Mouse (Mus musculus) cerebral cortex, adult 2 months (tissue): ENCODE results near the gene Tut7.

Source experiments
- WGBS: fragments of 180-500 bp; shearing (Covaris S2); methylation state at CpG from one replicate; pipeline ENCODE4 v1.1.7; 2018; 5-methylcytosine and 5-hydroxymethylcytosine counted together

Gene Tut7

DNA sequence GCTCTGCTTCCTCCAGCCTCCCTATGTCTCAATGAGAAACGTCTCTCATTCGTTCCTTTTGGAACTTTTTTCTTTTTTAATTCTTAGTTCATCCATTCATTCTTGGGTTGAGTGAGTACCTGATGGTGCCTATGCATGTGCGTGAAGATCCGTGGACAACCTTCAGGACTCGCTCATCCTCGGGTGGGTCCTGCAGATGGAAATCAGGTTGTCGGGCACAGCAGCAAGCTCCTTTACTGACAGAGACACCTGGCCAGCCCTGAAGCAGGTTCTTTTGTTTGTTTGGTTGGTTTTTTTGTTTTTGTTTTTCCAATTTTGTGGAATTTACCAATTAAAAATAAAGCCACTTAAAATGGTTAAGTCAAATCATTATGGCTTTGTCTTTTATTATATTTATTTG, 9.9 kb upstream of the Tut7 start:
- WGBS, result 85% methylated on average over 7 of the region's 7 CpGs

DNA sequence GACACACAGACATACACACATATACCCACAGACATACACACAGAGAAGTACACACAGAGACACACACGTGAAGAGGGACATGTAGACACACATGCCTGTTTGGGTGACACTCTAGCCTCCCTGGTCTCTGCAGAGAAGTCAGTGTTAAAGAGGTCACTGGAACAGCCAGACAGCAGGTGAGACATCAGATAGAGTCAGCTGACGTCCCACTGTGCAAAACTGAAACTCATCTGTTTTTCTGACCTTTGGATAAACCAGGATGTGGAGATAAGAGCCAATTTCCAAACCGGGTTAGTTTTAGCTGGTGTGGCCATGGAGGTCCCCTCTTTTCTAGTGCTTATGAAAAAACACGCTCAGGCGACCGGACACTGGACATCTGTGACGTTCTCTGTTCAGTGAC, 9.5 kb upstream of the Tut7 start:
- WGBS, result 75% methylated on average over 7 of the region's 7 CpGs

DNA sequence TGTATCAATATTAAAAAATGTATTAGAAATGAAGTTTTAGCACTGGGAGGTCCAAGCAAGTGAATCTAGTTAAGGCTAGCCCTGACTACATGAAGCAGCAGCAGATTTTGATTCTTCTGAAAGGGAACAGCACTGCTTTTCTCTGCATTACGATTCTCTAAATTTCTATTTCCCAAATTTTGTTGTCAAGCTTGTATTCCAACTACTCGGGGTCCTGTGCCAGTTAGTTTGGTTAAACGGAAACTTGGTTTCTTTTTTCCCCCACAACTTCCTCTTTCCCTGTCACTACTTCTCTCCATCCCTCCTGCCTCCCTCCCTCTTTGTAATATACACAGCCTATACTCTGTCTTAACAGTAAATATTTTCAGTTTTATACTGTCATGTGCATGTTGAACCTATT, 2.1 kb downstream of the Tut7 start:
- WGBS, result 34% methylated on average over 3 of the region's 3 CpGs

DNA sequence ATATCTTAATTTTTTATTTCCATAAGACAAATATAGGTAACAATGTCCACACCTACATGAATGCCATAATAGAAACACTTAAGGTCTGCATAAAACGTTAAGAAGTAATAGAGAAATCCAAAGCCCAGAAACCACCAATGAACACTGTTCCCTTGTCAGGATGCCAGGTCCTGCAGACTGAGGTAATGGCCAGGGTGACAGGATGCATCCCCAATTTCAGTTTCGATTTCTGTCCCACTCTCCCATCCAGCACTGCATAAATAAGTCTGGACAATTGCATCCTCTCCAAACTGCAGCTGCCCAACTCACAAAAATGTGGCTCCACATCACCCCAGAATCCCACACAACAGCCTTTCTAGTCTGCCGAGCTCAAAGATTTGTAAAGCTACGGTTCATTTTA, 2.8 kb downstream of the Tut7 start:
- 14% methylated on average over 4 of the region's 4 CpGs for WGBS

DNA sequence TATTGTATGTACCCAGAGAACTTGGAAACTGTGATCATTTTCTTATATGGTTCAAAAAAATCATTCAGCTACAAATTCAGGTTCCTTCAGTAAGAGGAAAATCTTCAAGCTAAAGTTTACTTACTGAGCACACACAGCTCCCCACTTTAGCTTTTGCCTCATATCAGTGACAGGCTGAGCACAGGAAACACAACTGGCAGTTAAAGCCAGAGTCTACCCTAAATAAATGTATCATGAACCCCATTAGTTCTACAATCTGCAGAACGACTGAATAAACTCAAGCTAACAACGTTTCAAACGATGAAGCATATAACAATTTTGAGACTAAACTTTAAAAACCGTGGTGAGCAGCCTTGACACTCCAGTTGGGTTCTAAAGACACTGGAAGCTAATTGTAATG, 5.6 kb downstream of the Tut7 start:
- 80% methylated on average over 4 of the region's 4 CpGs for WGBS

DNA sequence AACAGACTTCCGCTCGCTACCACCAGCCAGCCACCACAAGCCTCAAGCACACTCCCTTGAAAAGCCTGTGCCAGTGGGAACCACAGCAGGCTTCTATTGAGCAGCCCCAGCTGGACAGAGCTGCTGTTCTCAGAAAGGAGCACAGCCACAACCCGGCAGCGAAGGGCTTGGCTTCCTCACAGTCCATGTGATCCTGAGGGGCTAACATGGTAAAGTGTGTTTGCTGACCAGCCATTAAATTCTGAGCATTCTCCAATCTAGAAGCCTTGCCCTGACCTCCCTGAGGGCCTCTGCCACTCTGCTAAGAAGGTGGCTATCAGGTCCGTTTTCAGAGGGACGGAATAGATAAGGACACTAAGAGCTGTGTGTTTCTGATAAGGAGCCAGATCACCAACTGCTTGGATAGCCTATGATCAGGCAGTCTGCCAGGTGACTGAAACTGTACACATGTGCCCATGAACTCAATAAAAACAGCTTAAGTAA, 8.8 kb downstream of the Tut7 start:
- WGBS, result 73% methylated on average over 6 of the region's 6 CpGs

DNA sequence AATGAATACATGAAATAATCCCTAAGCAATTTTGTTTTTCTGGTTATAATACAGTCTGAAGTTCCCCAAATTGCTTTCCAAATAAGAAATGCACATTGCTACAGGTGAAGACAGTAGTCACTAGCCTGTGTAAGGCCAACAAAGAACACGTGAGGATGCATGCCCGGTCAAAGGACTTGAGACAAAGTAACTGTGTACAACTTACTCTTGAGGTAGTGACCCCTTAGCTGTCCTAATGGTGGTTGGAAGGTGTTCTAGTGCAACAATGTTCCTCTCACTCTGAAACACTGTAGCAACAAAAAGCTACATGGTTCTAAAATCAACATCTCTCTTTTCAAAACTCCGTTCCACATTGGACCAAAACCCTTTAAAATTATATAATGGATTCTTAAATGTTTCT, 11.4 kb downstream of the Tut7 start:
- 92% methylated on average over 3 of the region's 3 CpGs for WGBS

DNA sequence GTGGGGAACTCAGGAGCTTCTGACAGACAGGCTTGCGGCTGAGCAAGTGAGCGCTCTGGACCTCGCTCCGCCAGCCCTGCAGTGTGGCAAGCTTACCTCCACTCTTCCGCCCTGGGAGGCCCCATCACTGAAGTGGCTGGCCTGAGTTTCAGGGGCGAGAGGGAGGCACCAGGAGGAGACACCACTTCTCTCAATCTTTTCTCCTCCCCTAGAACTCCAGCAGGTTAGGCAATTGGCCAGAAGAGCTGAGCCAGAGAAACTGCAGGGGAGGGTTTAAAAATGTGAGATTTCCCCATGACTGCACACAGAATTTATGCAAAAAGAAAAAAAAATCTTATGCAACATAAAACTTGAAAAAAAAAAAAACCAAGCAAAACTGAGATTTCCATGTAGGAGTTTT, 21.9 kb downstream of the Tut7 start:
- WGBS, result 63% methylated on average over 6 of the region's 6 CpGs

DNA sequence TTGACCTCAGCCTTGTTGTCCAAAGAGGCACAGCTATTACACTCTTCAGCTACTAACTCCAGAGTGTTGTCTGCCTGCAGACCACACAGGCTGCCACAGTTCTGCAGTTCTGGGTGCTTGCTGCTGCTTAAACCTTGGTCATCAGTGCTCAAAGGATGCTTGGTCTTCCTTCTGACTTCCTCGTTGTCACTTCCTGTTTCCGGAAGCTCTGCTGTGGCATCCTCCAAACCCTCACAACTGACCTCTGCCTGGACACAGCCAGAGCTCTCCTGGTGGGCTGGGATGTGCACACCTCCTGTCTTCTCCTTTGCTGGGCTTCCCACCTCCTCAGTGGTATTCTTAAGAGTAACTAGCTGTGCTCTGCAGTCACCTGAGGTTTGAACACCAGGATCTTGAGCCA, 22.9 kb downstream of the Tut7 start:
- WGBS, result 89% methylated on average over 2 of the region's 2 CpGs

DNA sequence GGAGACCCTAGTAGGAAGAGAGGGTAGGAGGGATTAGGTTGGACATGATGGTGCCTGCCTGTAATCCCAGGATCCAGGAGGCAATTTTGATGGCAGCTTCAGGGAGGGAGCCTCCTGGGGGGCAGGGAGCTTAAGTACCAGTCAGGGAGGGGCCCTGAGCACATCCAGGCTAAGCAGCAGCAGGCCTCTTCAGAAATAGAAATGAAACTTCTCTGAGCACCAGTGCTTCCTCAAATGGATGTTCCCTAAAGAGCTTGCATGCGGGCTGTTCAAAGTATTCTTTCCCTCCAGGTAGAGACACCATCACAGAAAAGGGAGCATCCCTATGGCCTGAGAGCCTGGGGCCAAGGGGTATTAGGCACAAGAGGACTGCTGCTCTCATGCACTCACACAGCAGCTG, 24.6 kb downstream of the Tut7 start:
- WGBS, result 76% methylated on average over 1 of the region's 1 CpGs

DNA sequence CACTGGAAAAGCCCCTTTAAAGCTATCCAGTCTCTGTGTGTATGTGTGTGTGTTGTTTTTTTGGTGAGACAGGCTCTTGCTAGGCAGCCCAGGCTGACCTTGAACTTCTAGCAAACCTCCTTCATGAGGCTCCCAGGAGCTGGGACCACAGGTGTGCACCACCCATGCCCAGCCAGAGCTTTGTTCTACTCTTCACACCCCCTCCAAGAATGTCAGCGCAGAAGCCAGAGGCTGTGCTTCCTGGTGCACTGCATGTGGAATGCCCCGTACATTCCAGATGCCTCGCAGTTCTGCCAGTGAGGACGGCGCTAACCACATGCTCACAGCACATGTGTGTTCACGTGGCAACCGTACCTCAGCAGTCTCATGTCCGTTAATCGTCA, 26.5 kb downstream of the Tut7 start:
- WGBS, result 91% methylated on average over 9 of the region's 9 CpGs

DNA sequence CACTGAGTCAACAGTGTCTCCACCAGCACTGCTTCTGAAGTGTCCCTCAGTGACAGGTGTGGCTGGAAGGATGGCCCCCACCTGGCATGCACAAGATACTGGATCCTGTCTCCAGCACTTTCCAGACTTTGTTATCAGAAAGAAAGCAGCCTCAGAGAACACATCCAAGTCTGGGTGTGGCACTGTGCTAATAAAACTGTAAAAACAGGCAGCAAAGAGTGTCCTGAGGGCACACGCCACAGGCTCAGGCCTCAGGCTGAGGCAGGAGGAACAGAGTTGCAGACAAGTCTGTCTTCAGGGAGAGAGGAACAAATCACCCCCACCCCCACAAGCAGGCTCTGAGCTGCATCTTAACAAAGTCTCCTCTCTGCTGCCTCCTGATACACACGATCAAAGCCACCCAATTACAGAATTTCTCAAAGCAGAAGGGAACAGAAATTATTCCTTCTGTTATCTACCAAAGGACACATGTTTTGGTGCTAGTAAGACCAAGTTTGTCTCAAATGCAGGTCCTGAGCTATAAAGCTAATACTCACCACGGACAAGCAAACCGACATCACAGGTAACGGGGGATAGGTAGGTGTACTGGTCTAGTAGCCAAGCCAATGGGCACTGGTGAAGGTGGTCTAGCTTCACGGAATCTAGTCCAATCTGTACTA, 27.0 kb downstream of the Tut7 start:
- 88% methylated on average over 6 of the region's 6 CpGs for whole genome bisulfite sequencing

DNA sequence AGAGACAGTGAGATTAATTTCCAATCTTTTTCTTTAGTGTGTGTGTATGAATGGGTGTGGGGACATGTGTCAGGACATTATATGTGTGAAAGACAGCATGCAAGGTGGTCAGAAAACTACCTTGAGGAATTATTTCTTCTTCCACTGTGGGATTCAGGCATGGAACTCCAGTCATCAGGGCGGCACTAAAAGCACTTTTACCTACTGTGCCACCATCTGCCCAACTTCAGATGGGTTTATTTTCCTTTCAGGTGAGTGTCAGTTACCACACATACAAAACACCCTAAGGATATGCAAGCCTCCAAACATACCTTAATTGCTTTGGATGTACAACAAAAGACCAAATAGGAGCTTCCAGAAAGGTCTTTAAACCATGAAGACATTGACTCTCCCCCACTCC, 28.2 kb downstream of the Tut7 start:
- WGBS, result 97% methylated on average over 1 of the region's 1 CpGs

DNA sequence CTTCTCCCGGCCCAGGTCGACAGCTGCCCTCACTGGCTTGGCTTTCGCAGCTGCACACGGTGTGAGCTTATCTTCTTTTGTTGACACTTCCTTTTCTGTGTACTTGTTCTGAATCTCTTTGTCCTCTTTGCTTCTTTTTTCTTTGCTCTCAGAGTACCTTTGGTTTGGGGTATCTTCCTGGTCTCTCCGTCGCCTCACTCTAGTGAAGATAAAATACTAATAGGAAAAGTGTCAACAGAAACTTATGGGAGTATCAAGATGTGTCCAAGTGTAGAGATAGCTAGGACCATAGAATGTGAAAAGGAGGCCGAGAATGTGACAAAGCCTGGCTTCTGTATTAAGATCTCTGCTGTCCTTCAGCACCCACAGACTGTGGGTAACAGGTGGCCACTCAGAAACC, 40.8 kb downstream of the Tut7 start, which contains the start of gene Gm49354:
Gene Gm49354, minus strand, starts transcription at position 101 of the 400 bp plus-strand sequence.
- WGBS, result 94% methylated on average over 7 of the region's 7 CpGs

DNA sequence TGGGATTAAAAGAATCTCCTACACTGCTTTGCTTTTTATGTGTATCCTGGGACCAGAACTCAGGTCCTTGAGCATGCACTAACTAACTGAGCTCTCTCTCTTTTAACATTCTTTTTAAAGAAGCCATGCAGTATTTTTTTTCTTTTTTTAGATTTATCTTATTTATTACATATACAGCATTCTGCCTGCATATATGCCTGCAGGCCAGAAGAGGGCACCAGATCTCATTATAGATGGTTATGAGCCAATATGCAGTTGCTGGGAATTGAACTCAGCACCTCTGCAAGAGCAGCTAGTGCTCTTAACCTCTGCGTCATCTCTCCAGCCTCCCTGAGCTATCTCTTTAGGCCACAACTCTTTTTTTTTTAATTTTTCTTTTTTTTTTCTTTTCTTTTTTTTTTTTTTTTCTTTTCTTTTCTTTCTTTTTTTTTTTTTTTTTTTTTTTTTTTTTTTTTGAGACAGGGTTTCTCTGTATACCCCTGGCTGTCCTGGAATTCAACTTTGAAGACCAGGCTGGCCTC, 43.1 kb downstream of the Tut7 start:
- 100% methylated on average over 1 of the region's 1 CpGs for WGBS

DNA sequence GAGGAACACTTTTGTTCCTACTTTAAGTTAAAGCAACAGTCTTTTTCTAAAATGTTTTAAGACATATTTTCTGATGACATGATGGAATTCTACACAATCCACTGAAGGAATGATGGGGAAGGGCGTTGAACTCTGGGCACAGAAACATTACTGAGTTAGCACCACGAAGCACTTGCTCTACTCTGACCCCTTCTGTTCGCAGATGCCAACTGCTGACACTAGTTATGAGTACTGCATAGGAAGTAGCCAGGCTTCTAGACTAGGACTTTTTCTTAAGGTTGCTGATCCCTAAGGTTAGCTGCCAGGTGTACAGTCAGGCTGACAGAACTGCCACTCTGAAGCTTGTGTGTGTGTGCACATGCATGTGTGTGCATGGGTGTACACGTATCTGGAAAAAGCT, 43.7 kb downstream of the Tut7 start:
- WGBS, result 70% methylated on average over 4 of the region's 4 CpGs

DNA sequence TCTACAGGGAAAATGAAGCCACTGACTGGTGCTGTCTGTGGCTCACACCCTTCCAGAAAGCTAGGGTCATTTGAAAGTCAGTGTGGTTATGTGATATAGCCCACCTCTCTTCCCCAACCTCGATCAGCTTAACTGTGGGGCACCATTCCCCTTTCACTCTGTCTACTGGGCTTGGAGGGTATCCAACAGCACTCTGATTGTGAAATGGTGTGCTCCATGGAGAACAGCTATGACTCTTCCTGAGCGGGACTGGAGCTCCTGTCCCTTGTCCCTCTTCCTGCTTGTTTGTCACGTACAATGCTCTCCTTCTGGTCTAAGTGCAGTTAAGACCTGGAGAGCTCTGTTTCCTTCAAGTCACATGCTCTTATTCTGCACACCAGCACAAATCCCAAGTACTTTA, 47.8 kb downstream of the Tut7 start:
- 81% methylated on average over 3 of the region's 3 CpGs for WGBS

DNA sequence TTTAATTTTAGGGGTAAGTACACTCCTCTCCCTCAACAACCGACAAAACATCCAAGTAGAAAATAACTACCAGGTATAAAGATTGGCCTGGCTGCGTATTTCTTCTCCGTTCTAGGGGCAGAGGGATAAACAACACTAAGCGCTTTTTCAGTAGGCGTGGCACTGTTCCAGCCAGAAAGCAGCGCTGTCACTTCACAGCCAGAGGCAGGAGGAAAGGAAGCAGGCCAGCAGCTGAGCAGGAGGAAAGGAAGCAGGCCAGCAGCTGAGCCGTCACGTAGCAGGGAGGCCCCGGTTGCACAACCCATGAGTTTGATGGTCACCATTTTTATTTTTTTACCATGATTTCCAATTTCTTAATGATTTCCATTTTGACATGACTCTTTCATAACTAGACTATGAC, 51.7 kb downstream of the Tut7 start:
- WGBS, result 7% methylated on average over 9 of the region's 9 CpGs

DNA sequence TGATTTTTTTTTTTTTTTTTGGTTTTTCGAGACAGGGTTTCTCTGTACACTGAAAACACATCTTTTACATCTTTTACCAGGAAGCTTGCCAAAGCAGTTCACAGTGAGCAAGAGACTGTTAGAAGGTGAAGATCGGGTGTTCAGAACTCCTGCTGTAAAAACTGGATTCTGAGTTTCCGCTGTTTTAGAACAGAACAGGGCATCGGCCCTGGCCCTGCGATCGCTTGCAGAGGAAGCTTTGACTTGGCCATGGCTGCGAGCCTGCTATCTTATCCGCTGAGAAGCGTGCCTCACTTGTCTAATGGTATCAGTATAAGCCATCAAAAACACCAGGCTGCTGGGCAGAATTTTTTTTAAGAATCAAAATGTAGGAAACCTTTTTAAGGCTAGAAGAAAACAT, 52.1 kb downstream of the Tut7 start:
- WGBS, result 16% methylated on average over 9 of the region's 9 CpGs

DNA sequence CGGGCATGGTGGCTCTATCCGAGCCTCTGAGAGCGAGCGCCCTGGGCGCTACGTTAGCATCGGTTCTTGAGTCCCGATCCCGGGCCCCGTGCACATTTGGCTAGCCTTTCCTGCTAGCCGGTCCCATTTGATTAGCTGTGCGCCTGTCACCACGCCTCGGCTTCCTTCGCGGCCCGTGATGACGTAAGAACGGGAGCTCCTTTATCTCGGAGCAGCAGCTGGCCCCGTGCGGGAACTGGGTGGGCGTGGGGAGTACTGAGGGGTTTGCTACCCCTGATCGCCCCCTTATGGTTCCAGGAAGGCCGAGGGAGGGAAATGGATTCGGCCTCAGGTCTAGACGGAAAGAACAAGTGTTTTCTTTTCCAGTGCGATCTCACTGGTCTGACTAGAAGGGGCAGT, 52.8 kb downstream of the Tut7 start:
- under 1% methylated on average over 28 of the region's 28 CpGs for WGBS

DNA sequence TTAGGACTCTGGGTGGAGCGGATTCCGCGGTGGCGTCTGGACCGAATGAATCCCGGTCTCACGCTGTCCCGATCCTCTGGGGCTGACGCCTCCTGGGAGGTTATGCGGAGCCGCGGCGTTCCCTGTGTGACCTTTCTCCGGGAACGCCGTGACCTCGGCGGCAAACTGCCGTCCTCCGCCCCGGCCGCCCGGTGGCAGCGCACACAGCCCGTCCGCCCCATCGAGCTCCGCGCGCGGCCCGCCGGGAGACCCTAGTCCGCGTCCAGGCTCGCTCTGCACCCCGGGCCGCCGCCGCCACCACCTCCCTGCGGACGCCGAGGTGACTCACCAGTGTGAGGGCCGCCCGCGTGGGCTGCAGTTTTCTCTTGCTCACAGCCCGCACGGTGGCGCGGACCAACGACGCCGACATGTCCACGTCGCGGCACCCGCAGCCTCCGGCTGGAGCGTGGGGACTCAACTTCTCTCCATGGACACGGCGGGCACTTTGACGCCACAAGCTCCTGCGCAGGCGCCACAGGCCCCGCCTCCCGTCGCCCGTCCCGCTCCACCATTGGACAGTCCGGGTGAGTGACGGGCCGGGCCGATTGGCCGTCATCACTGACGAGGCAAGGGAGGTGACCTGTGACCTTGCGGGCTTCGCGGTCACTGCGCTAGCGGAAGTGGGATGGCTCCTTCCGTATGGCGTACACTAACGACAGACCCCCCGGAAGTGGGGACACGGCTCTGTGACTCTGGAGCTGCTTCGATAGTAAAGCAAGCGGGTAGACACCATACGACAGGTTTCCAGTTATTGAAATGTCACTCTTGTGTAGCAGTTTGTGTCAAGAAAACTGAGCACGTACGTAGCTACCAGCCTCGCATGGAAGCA, 53.4 kb downstream of the Tut7 start, which contains the start of gene Isca1:
Gene Isca1, minus strand, starts transcription at position 515 of the 868 bp plus-strand sequence.
- WGBS, result under 1% methylated on average over 91 of the region's 91 CpGs

DNA sequence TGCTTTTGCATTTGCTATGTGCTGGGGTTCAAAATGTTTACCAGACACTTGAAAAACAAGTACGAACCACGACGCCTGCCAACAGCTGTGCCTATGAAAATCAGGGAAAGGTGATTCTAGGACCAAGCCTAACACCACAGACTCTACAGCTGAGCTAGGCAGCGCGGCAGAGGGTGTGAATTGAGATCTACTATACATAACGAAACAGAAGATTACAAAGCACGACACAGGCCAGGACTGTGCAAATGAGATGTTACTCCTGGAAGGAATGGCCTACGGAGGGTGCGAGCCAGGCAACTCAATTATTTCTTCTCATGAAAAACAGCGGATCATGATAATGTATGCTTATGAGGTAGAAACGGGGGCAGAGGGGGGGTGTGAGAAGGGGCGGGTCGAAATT, 54.4 kb downstream of the Tut7 start:
- WGBS, result 15% methylated on average over 13 of the region's 13 CpGs
